Mouse (Mus musculus): Measurements from ENCODE around the gene Gpr146.
A peak's percentile ranks its signal among the peaks of the same experiment; 100 is the strongest.

DNA sequence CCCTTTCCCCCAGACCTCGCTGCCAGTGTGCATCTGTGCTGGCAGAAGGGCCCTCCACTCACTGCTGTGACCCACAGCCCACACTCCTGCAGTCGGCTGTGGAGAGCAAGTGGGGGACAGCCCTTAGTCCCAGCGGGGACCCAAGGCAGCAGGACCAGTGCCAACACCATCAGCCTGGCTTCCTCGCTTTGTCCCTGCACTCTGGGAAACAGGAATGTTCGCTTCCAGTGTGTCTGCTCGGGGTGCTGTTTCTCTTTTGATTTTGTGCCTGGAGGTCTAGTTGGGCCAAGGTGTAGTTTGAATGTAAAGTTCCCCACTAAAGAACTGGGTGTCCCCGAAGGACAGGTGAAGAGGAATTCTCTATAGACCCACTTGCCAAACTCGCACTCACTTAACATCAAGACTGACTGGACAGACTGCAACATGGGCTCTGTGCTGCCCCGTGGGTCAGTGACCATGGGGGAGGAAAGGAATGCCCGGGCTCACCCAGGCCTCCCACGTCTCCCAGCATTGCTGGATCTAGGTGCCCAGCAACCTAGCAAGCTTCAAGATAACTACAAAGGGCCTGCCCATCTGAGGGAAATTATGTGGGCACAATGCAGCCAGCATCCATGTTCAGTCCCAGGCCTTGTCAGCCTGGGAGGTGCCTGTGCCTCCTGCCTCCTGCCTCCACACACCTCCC, 14.0 kb downstream of the Gpr146 start:
- TF ChIP-seq CTCF (IDR thresholded peaks at IDR 0.05; ENCODE audit: low read depth, low read length) (no peak), POLR2AphosphoS5 (IDR thresholded peaks at IDR 0.05; ENCODE audit: insufficient replicate concordance, low read depth, low read length) (peak; percentile 0; the same call in 1 of the 2 replicates)
